ENCODE assay signal across 9 mouse cellular contexts in the genomic region with DNA sequence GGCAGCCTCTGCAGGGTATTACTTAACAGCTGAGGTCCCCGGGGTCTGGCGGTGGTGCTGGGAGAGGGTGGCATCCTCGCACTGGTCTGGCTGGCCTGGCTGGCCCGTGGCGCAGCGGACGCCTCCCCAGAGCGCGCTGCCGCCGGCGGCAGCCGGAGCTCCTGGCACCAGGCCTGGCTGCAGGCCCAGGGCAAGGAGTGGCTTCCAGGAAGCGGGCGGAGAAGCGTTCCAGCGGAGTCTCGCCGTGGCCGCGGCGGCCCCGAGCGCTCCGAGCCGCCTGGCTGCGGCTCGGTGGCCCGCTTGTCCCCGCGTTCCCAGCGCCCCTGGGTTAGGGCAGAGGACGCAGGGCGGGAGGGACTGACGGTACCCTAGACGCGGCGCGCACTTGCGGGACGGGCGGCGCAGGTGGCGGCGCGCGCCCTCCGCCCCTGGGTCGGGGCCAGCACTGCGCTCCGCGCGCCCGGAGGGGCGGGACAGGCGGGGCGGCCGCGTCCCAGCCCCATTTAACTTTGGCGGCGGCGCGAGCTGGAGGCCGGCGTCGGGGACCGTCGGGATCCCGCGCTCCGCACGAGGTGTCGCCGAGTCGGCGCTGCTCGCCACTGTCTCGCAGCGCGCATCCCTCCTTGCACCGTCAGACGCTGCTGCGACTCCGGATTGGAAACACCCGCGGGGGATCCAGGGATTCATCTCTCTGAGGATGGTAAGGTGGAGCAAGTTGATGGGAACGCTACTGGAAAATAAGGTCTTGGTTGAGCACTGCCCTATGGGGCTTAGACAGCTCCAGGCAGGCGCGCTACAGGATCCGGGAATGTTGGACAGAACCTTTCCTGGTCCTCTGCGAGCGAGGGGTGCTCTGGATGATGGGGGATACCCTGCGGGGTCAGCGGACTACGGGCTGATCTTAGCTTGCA. TPM values are rescaled to one million over a fixed set of nuclear protein-coding genes. Genes with fewer than 3 reads are reported as not detected.
A peak's percentile ranks its signal among the peaks of the same experiment; 100 is the strongest.
DNase-seq lines count a peak whose midpoint lies in the region; ATAC-seq and TF ChIP-seq lines count a peak whose summit lies in the region.
"Had no signal": no experiment of that assay in that cellular context is flagged by ENCODE, and none has a peak within 500 bp of the region (broad histone marks: within the 10 kb centered on the region; RNA-seq: fewer than 3 reads in every experiment).

Gene Adamtsl3 (plus strand): TSS at position 484 of the 911 bp plus-strand sequence.

- no peak for ATAC-seq in cerebellum, adult (ENCODE audit: insufficient number of reproducible peaks, low FRiP score, low TSS enrichment)
- ATAC-seq in granulocyte monocyte progenitor cell, adult 5-6 weeks (replicated peaks; ENCODE audit: poor library complexity, severe bottlenecking): peak; percentile 19; the same call in 1 of the 2 replicates
- no peak for ATAC-seq in intestine, postnatal 0 days

- peak; percentile 72 to 78 for DNase-seq in cerebellum, postnatal 14 days
- peak; percentile 21 for DNase-seq in embryo, embryonic 10 days (ENCODE audit: low spot score)
- DNase-seq in lung, adult 2 months: peak; percentile 20
- DNase-seq in ovary, postnatal 36 days (ENCODE audit: low spot score): peak; percentile 41
- DNase-seq in spleen, postnatal 36 days (ENCODE audit: low spot score in 2 of 2): no peak

- TF ChIP-seq CTCF in intestine, postnatal 0 days (IDR thresholded peaks at IDR 0.05; ENCODE audit: low read depth): no peak
- TF ChIP-seq CTCF in lung, adult 2 months (IDR thresholded peaks at IDR 0.05; ENCODE audit: insufficient read depth, low read length): no peak

- H3K27ac ChIP-seq in intestine, postnatal 0 days (ENCODE audit: low read depth, low read length): no peak within 1 kb of the TSS

- peak within 1 kb of the TSS; percentile 63 for H3K4me2 ChIP-seq in intestine, postnatal 0 days (replicated peaks; ENCODE audit: low read depth)

- H3K36me3 ChIP-seq in intestine, postnatal 0 days (ENCODE audit: control insufficient read depth, insufficient read depth): no peaks in the 10 kb centered on the region

- no peak for TF ChIP-seq POLR2A in lung, adult 2 months (IDR thresholded peaks at IDR 0.05; ENCODE audit: borderline replicate concordance, extremely low read depth, low read depth, low read length)

- H3K4me3 ChIP-seq in intestine, postnatal 0 days (ENCODE audit: low read depth, low read length): peak within 1 kb of the TSS; percentile 36
- peak within 1 kb of the TSS; percentile 4 for H3K4me3 ChIP-seq in lung, adult 2 months (replicated peaks; ENCODE audit: extremely low read depth, low read depth, low read length)

- H3K9ac ChIP-seq in intestine, postnatal 0 days (ENCODE audit: low read depth, low read length): no peak within 1 kb of the TSS

- no peaks in the 10 kb centered on the region for H3K4me1 ChIP-seq in intestine, postnatal 0 days (replicated peaks; ENCODE audit: control insufficient read depth, insufficient read depth, low read length)
- H3K4me1 ChIP-seq in lung, adult 2 months (ENCODE audit: control insufficient read depth, insufficient read depth, low read length): no peaks in the 10 kb centered on the region

- H3K9me3 ChIP-seq in intestine, postnatal 0 days (ENCODE audit: control insufficient read depth): no peaks in the 10 kb centered on the region

- H3K27me3 ChIP-seq in intestine, postnatal 0 days (replicated peaks; ENCODE audit: control insufficient read depth, insufficient read depth, low read length): peaks cover 31% of the 10 kb centered on the region

- under 1% methylated on average over 91 of the region's 95 CpGs for WGBS in intestine, postnatal 0 days
- WGBS in lung, adult 2 months: under 1% methylated on average over 93 of the region's 95 CpGs

RNA-seq across cellular contexts. Expression of gene Adamtsl3, which starts in this region (rescaled TPM):
- 0.21 TPM in 1 of 2 replicates, not detected in the other for total RNA-seq in granulocyte monocyte progenitor cell, adult 5-6 weeks (2014; fragmentation: Nextera tagmentation)
- total RNA-seq in granulocyte monocyte progenitor cell, adult 5-6 weeks (2017): not detected in 2 replicates
- polyA plus RNA-seq in intestine, postnatal 0 days (2015; fragmentation: Nextera tagmentation; extraction: Ambion mirVana): 0.96 and 1.3 TPM in 2 replicates
- 6.1 and 8.0 TPM in 2 replicates for polyA plus RNA-seq in lung, adult 2 months (2012; rRNA removed)
- total RNA-seq: CH12.LX had no signal

Comparison
In these comparisons a context has a peak if more than half of its experiments do, and no peak if none do; other contexts are left out.
1. Peak in ATAC-seq in granulocyte monocyte progenitor cell, adult 5-6 weeks; RNA of the gene not detected or under 1 TPM.
2. DNase-seq: peak in cerebellum, postnatal 14 days (2 of 2), embryo, embryonic 10 days (single experiment), lung, adult 2 months (single experiment) and ovary, postnatal 36 days (single experiment); none in spleen, postnatal 36 days (0 of 2).